Mouse (Mus musculus): ENCODE measurements around the gene Hps1.

GRCm38 (mm10) chr19:42745869-42746224, 33.9 kb downstream of the Hps1 start:
- no peak for TF ChIP-seq POLR2A (IDR thresholded peaks at IDR 0.05; ENCODE audit: insufficient read depth, low read depth, low read length)
- TF ChIP-seq CTCF (IDR thresholded peaks at IDR 0.05; ENCODE audit: insufficient read depth, low read depth, low read length) = no peak
